Mouse (Mus musculus): Measurements from ENCODE around the gene Rere. TPM values are rescaled to one million over a fixed set of nuclear protein-coding genes. Genes with fewer than 3 reads are reported as not detected.
A peak's percentile ranks its signal among the peaks of the same experiment; 100 is the strongest.

The Rere gene
- total and polyA plus RNA-seq, 2 experiments from 2014 or later = 18.9 to 31.3 TPM

GRCm38 (mm10) chr4:150568318-150569134 lies 287.1 kb downstream of the Rere start:
- H3K27me3 ChIP-seq (ENCODE audit: insufficient read depth, low read length) = no peaks in the 10 kb centered on the region
- H3K36me3 ChIP-seq (ENCODE audit: insufficient read depth) = no peaks in the 10 kb centered on the region
- H3K4me2 ChIP-seq (ENCODE audit: low read depth) = peak overlapping the region; percentile 89
- H3K4me3 ChIP-seq (ENCODE audit: low read depth, low read length) = peak overlapping the region; percentile 73
- DNase-seq = no peak
- H3K9me3 ChIP-seq (ENCODE audit: low read length) = no peaks in the 10 kb centered on the region
- WGBS = 40% methylated on average over 9 of the region's 9 CpGs
- H3K9ac ChIP-seq = peak overlapping the region; percentile 90
- H3K27ac ChIP-seq (ENCODE audit: low read depth, low read length) = peak overlapping the region; percentile 92
- TF ChIP-seq CTCF (IDR thresholded peaks at IDR 0.05; ENCODE audit: low read depth) = no peak
- no peak; the same call in 1 of the 2 replicates for ATAC-seq
- H3K4me1 ChIP-seq (ENCODE audit: insufficient read depth) = 0 out of 2 replicates have a peak, but pooled peaks cover 7% of the 10 kb centered on the region

GRCm38 (mm10) chr4:150569135-150569833 lies 287.8 kb downstream of the Rere start:
- no peaks in the 10 kb centered on the region for H3K9me3 ChIP-seq (ENCODE audit: low read length)
- WGBS = 1% methylated on average over 63 of the region's 73 CpGs
- peak; percentile 73 for DNase-seq
- TF ChIP-seq CTCF (IDR thresholded peaks at IDR 0.05; ENCODE audit: low read depth) = no peak
- 0 out of 2 replicates have a peak, but pooled peaks cover 7% of the 10 kb centered on the region for H3K4me1 ChIP-seq (ENCODE audit: insufficient read depth)
- peak overlapping the region; percentile 89 for H3K4me2 ChIP-seq (ENCODE audit: low read depth)
- ATAC-seq = peak; percentile 90
- peak overlapping the region; percentile 73 for H3K4me3 ChIP-seq (ENCODE audit: low read depth, low read length)
- H3K36me3 ChIP-seq (ENCODE audit: insufficient read depth) = no peaks in the 10 kb centered on the region
- peak overlapping the region; percentile 92 for H3K27ac ChIP-seq (ENCODE audit: low read depth, low read length)
- H3K9ac ChIP-seq = peak overlapping the region; percentile 90
- no peaks in the 10 kb centered on the region for H3K27me3 ChIP-seq (ENCODE audit: insufficient read depth, low read length)

GRCm38 (mm10) chr4:150569834-150570571 lies 288.6 kb downstream of the Rere start:
- no peak for TF ChIP-seq CTCF (IDR thresholded peaks at IDR 0.05; ENCODE audit: low read depth)
- Histone ChIP-seq H3K4me2 (ENCODE audit: low read depth) (peak overlapping the region; percentile 89), H3K27me3 (ENCODE audit: insufficient read depth, low read length) (no peaks in the 10 kb centered on the region), H3K36me3 (ENCODE audit: insufficient read depth) (no peaks in the 10 kb centered on the region), H3K27ac (ENCODE audit: low read depth, low read length) (peak overlapping the region; percentile 92), H3K9ac (peak overlapping the region; percentile 90), H3K4me3 (ENCODE audit: low read depth, low read length) (peak overlapping the region; percentile 73), H3K4me1 (ENCODE audit: insufficient read depth) (0 out of 2 replicates have a peak, but pooled peaks cover 7% of the 10 kb centered on the region), H3K9me3 (ENCODE audit: low read length) (no peaks in the 10 kb centered on the region)
- DNase-seq (no peak), ATAC-seq (peak; percentile 57)
- 2% methylated on average over 27 of the region's 27 CpGs for WGBS

GRCm38 (mm10) chr4:150570793-150571192 lies 289.3 kb downstream of the Rere start:
- Histone ChIP-seq H3K9me3 (ENCODE audit: low read length) (no peaks in the 10 kb centered on the region), H3K27me3 (ENCODE audit: insufficient read depth, low read length) (no peaks in the 10 kb centered on the region), H3K9ac (no peak overlapping the region), H3K27ac (ENCODE audit: low read depth, low read length) (no peak overlapping the region), H3K36me3 (ENCODE audit: insufficient read depth) (no peaks in the 10 kb centered on the region), H3K4me3 (ENCODE audit: low read depth, low read length) (0 out of 2 replicates have a peak overlapping the region, but pooled peaks have one; percentile 73), H3K4me1 (ENCODE audit: insufficient read depth) (0 out of 2 replicates have a peak, but pooled peaks cover 7% of the 10 kb centered on the region), H3K4me2 (ENCODE audit: low read depth) (peak overlapping the region; percentile 89; the same call in 1 of the 2 replicates)
- no peak for TF ChIP-seq CTCF (IDR thresholded peaks at IDR 0.05; ENCODE audit: low read depth)
- 69% methylated on average over 2 of the region's 2 CpGs for WGBS
- DNase-seq (no peak), ATAC-seq (no peak)

- Histone ChIP-seq H3K4me1 (ENCODE audit: insufficient read depth) (peaks cover 7% of the 10 kb centered on the region; the same call in 1 of the 2 replicates), H3K9ac (no peak overlapping the region), H3K9me3 (ENCODE audit: low read length) (no peaks in the 10 kb centered on the region), H3K27me3 (ENCODE audit: insufficient read depth, low read length) (no peaks in the 10 kb centered on the region), H3K4me3 (ENCODE audit: low read depth, low read length) (no peak overlapping the region), H3K36me3 (ENCODE audit: insufficient read depth) (no peaks in the 10 kb centered on the region), H3K4me2 (ENCODE audit: low read depth) (no peak overlapping the region), H3K27ac (ENCODE audit: low read depth, low read length) (no peak overlapping the region)
- no peak for DNase-seq
- 81% methylated on average over 7 of the region's 7 CpGs for WGBS
- no peak for TF ChIP-seq CTCF (IDR thresholded peaks at IDR 0.05; ENCODE audit: low read depth)
- ATAC-seq = no peak
Observed at GRCm38 (mm10) chr4:150572104-150572691, 290.8 kb downstream of the Rere start.

GRCm38 (mm10) chr4:150572938-150573337 lies 291.5 kb downstream of the Rere start:
- H3K4me3 ChIP-seq (ENCODE audit: low read depth, low read length) = no peak overlapping the region
- H3K4me1 ChIP-seq (ENCODE audit: insufficient read depth) = peaks cover 7% of the 10 kb centered on the region; the same call in 1 of the 2 replicates
- WGBS = 91% methylated on average over 4 of the region's 4 CpGs
- no peaks in the 10 kb centered on the region for H3K36me3 ChIP-seq (ENCODE audit: insufficient read depth)
- no peak overlapping the region for H3K27ac ChIP-seq (ENCODE audit: low read depth, low read length)
- H3K9ac ChIP-seq = no peak overlapping the region
- H3K9me3 ChIP-seq (ENCODE audit: low read length) = no peaks in the 10 kb centered on the region
- TF ChIP-seq CTCF (IDR thresholded peaks at IDR 0.05; ENCODE audit: low read depth) = no peak
- H3K4me2 ChIP-seq (ENCODE audit: low read depth) = no peak overlapping the region
- DNase-seq (no peak), ATAC-seq (no peak)
- H3K27me3 ChIP-seq (ENCODE audit: insufficient read depth, low read length) = no peaks in the 10 kb centered on the region
